Mouse (Mus musculus): ENCODE data around the gene Scd2. TPM values are rescaled to one million over a fixed set of nuclear protein-coding genes. Genes with fewer than 3 reads are reported as not detected.
A peak's percentile ranks its signal among the peaks of the same experiment; 100 is the strongest.

Scd2 gene
- total RNA-seq, 1 experiment, result 284 TPM

GRCm38 (mm10) chr19:44266824-44267498 is 26.5 kb upstream of the Scd2 start:
- peak overlapping the region; percentile 73 for H3K9ac ChIP-seq (ENCODE audit: insufficient read depth, low read depth, low read length, poor library complexity, severe bottlenecking)
- H3K4me3 ChIP-seq (ENCODE audit: insufficient read depth in 1 of 2, low read depth in 1 of 2, low read length in 2 of 2, poor library complexity in 1 of 2, severe bottlenecking in 1 of 2), result peak overlapping the region; percentile 72
- peak overlapping the region; percentile 94 for H3K27ac ChIP-seq (ENCODE audit: insufficient read depth, low read depth, low read length, poor library complexity, severe bottlenecking)
- in situ Hi-C loops (cut with MboI; ENCODE audit: low sequenced_read_pairs in 2 of 2, unreplicated experiment in 2 of 2), result no loop called here
- TF ChIP-seq MAFK (IDR thresholded peaks at IDR 0.05; ENCODE audit: insufficient read depth, low read depth, low read length) (peak; percentile 78; the same call in 1 of the 2 replicates), ZNF384 (IDR thresholded peaks at IDR 0.05; ENCODE audit: low read depth, low read length) (no peak)
- DNase-seq (ENCODE audit: low read depth, low spot score), result peak; percentile 85
- peaks cover 4 to 21% of the 10 kb centered on the region in 2 experiments; a peak in 3 of 4 replicates for H3K4me1 ChIP-seq (ENCODE audit: control insufficient read depth in 2 of 2, insufficient read depth in 2 of 2, low read length in 2 of 2, poor library complexity in 1 of 2)
- H3K36me3 ChIP-seq (ENCODE audit: control insufficient read depth, insufficient read depth, low read length, poor library complexity, severe bottlenecking), result no peaks in the 10 kb centered on the region
- no peaks in the 10 kb centered on the region for H3K9me3 ChIP-seq (ENCODE audit: control insufficient read depth, insufficient read depth, low read depth, low read length)

- peak overlapping the region; percentile 94 for H3K27ac ChIP-seq (ENCODE audit: insufficient read depth, low read depth, low read length, poor library complexity, severe bottlenecking)
- in situ Hi-C loops (cut with MboI; ENCODE audit: low sequenced_read_pairs in 2 of 2, unreplicated experiment in 2 of 2), result no loop called here
Measured at GRCm38 (mm10) chr19:44267499-44268002, 25.9 kb upstream of the Scd2 start.

GRCm38 (mm10) chr19:44273711-44274110 is 19.8 kb upstream of the Scd2 start:
- in situ Hi-C loops (cut with MboI; ENCODE audit: low sequenced_read_pairs in 2 of 2, unreplicated experiment in 2 of 2), result no loop called here
- TF ChIP-seq HCFC1 (IDR thresholded peaks at IDR 0.05; ENCODE audit: borderline replicate concordance, insufficient read depth, low read length), result no peak
- no peak for TF ChIP-seq MAFK (IDR thresholded peaks at IDR 0.05; ENCODE audit: insufficient read depth, low read depth, low read length)
- TF ChIP-seq ZC3H11A (IDR thresholded peaks at IDR 0.05; ENCODE audit: borderline replicate concordance, low read depth, low read length), result no peak
- TF ChIP-seq CHD2 (IDR thresholded peaks at IDR 0.05; ENCODE audit: low read depth, low read length), result no peak
- TF ChIP-seq ZNF384 (IDR thresholded peaks at IDR 0.05; ENCODE audit: low read depth, low read length), result no peak

More at GRCm38 (mm10) chr19:44267499-44268002, 25.9 kb upstream of the Scd2 start:
- DNase-seq (ENCODE audit: low read depth, low spot score), result no peak
- H3K4me3 ChIP-seq (ENCODE audit: insufficient read depth in 1 of 2, low read depth in 1 of 2, low read length in 2 of 2, poor library complexity in 1 of 2, severe bottlenecking in 1 of 2), result peak overlapping the region; percentile 72
- TF ChIP-seq ZNF384 (IDR thresholded peaks at IDR 0.05; ENCODE audit: low read depth, low read length) (no peak), CHD2 (IDR thresholded peaks at IDR 0.05; ENCODE audit: low read depth, low read length) (no peak), ZC3H11A (IDR thresholded peaks at IDR 0.05; ENCODE audit: borderline replicate concordance, low read depth, low read length) (no peak), MAFK (IDR thresholded peaks at IDR 0.05; ENCODE audit: insufficient read depth, low read depth, low read length) (no peak), HCFC1 (IDR thresholded peaks at IDR 0.05; ENCODE audit: borderline replicate concordance, insufficient read depth, low read length) (no peak)
- peaks cover 4 to 15% of the 10 kb centered on the region in 2 experiments; a peak in 3 of 4 replicates for H3K4me1 ChIP-seq (ENCODE audit: control insufficient read depth in 2 of 2, insufficient read depth in 2 of 2, low read length in 2 of 2, poor library complexity in 1 of 2)
- H3K9me3 ChIP-seq (ENCODE audit: control insufficient read depth, insufficient read depth, low read depth, low read length), result no peaks in the 10 kb centered on the region
- H3K36me3 ChIP-seq (ENCODE audit: control insufficient read depth, insufficient read depth, low read length, poor library complexity, severe bottlenecking), result no peaks in the 10 kb centered on the region
- H3K9ac ChIP-seq (ENCODE audit: insufficient read depth, low read depth, low read length, poor library complexity, severe bottlenecking), result peak overlapping the region; percentile 73

DNA sequence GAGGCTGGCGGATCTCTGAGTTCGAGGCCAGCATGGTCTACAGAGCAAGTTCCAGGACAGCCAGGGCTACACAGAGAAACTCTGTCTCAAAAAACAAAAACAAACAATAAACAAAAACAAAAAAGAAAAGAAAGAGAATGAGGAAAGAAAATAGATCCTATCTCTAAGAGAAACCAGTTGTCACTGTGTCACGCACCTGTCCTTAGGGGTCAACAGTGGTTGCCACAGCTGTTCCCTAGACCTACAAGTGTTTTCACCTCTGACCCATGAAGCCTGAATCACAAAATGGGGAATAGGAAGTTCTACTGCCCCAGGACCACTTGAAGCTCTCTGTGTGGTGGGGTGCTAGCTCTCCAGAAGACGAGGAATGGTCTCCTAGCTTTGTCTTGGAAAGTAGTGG is 19.0 kb upstream of the Scd2 start:
- H3K9ac ChIP-seq (ENCODE audit: insufficient read depth, low read depth, low read length, poor library complexity, severe bottlenecking), result no peak overlapping the region
- no peak overlapping the region for H3K27ac ChIP-seq (ENCODE audit: insufficient read depth, low read depth, low read length, poor library complexity, severe bottlenecking)
- peaks cover 6 to 19% of the 10 kb centered on the region in 2 experiments; a peak in 3 of 4 replicates for H3K4me1 ChIP-seq (ENCODE audit: control insufficient read depth in 2 of 2, insufficient read depth in 2 of 2, low read length in 2 of 2, poor library complexity in 1 of 2)
- H3K9me3 ChIP-seq (ENCODE audit: control insufficient read depth, insufficient read depth, low read depth, low read length), result no peaks in the 10 kb centered on the region
- H3K4me3 ChIP-seq (ENCODE audit: insufficient read depth in 1 of 2, low read depth in 1 of 2, low read length in 2 of 2, poor library complexity in 1 of 2, severe bottlenecking in 1 of 2), result no peak overlapping the region
- no peak for TF ChIP-seq CHD2 (IDR thresholded peaks at IDR 0.05; ENCODE audit: low read depth, low read length)
- no peak for TF ChIP-seq HCFC1 (IDR thresholded peaks at IDR 0.05; ENCODE audit: borderline replicate concordance, insufficient read depth, low read length)
- TF ChIP-seq ZC3H11A (IDR thresholded peaks at IDR 0.05; ENCODE audit: borderline replicate concordance, low read depth, low read length), result no peak
- TF ChIP-seq MAFK (IDR thresholded peaks at IDR 0.05; ENCODE audit: insufficient read depth, low read depth, low read length), result no peak
- no peak for TF ChIP-seq ZNF384 (IDR thresholded peaks at IDR 0.05; ENCODE audit: low read depth, low read length)
- in situ Hi-C loops (cut with MboI; ENCODE audit: low sequenced_read_pairs in 2 of 2, unreplicated experiment in 2 of 2), result no loop called here
- no peaks in the 10 kb centered on the region for H3K36me3 ChIP-seq (ENCODE audit: control insufficient read depth, insufficient read depth, low read length, poor library complexity, severe bottlenecking)
- DNase-seq (ENCODE audit: low read depth, low spot score), result no peak

More at GRCm38 (mm10) chr19:44273711-44274110, 19.8 kb upstream of the Scd2 start:
- H3K4me3 ChIP-seq (ENCODE audit: insufficient read depth in 1 of 2, low read depth in 1 of 2, low read length in 2 of 2, poor library complexity in 1 of 2, severe bottlenecking in 1 of 2), result no peak overlapping the region
- no peaks in the 10 kb centered on the region for H3K36me3 ChIP-seq (ENCODE audit: control insufficient read depth, insufficient read depth, low read length, poor library complexity, severe bottlenecking)
- no peak for DNase-seq (ENCODE audit: low read depth, low spot score)
- no peak overlapping the region for H3K27ac ChIP-seq (ENCODE audit: insufficient read depth, low read depth, low read length, poor library complexity, severe bottlenecking)
- H3K9ac ChIP-seq (ENCODE audit: insufficient read depth, low read depth, low read length, poor library complexity, severe bottlenecking), result no peak overlapping the region
- H3K9me3 ChIP-seq (ENCODE audit: control insufficient read depth, insufficient read depth, low read depth, low read length), result no peaks in the 10 kb centered on the region
- peaks cover 4 to 14% of the 10 kb centered on the region in 2 experiments; a peak in 3 of 4 replicates for H3K4me1 ChIP-seq (ENCODE audit: control insufficient read depth in 2 of 2, insufficient read depth in 2 of 2, low read length in 2 of 2, poor library complexity in 1 of 2)
